ENCODE assay signal across 9 mouse cellular contexts in genomic region chr9:67549332-67549731, GRCm38 (mm10). TPM values are rescaled to one million over a fixed set of nuclear protein-coding genes. Genes with fewer than 3 reads are reported as not detected.
DNase-seq lines count a peak whose midpoint lies in the region; ATAC-seq and TF ChIP-seq lines count a peak whose summit lies in the region.
"Had no signal": no experiment of that assay in that cellular context is flagged by ENCODE, and none has a peak within 500 bp of the region (broad histone marks: within the 10 kb centered on the region; RNA-seq: fewer than 3 reads in every experiment).

No protein-coding gene starts in this region.

- H3K27ac ChIP-seq in midbrain, postnatal 0 days (ENCODE audit: low read depth, low read length): no peak overlapping the region
- H3K27ac ChIP-seq in midbrain, embryonic 13.5 days: no peak overlapping the region
- H3K27ac ChIP-seq in kidney, embryonic 15.5 days: peak overlapping the region; percentile 66
- H3K27ac ChIP-seq in neural tube, embryonic 15.5 days (replicated peaks): peak overlapping the region; percentile 66
- no peak overlapping the region for H3K27ac ChIP-seq in intestine, postnatal 0 days (ENCODE audit: low read depth, low read length)
- H3K27ac ChIP-seq: liver, embryonic 13.5 days had no signal

- ATAC-seq in midbrain, postnatal 0 days (ENCODE audit: low FRiP score): no peak
- ATAC-seq in midbrain, embryonic 13.5 days: no peak
- ATAC-seq in kidney, embryonic 15.5 days (replicated peaks; ENCODE audit: low FRiP score): peak; percentile 64; the same call in 1 of the 2 replicates
- ATAC-seq in neural tube, embryonic 15.5 days (ENCODE audit: low FRiP score): no peak
- no peak for ATAC-seq in intestine, postnatal 0 days

- no peaks in the 10 kb centered on the region for H3K36me3 ChIP-seq in midbrain, postnatal 0 days (ENCODE audit: insufficient read depth, low read length)
- H3K36me3 ChIP-seq in midbrain, embryonic 13.5 days: no peaks in the 10 kb centered on the region
- H3K36me3 ChIP-seq in kidney, embryonic 15.5 days: no peaks in the 10 kb centered on the region
- H3K36me3 ChIP-seq in neural tube, embryonic 15.5 days: no peaks in the 10 kb centered on the region
- H3K36me3 ChIP-seq in intestine, postnatal 0 days (ENCODE audit: control insufficient read depth, insufficient read depth): no peaks in the 10 kb centered on the region; the same call in 1 of the 2 replicates
- H3K36me3 ChIP-seq: liver, embryonic 13.5 days had no signal

- peak; percentile 17 for DNase-seq in midbrain, postnatal 0 days (ENCODE audit: low spot score)
- peak; percentile 31 for DNase-seq in gastrocnemius, postnatal 10 days
- no peak for DNase-seq in right cerebral cortex, adult 2 months (ENCODE audit: low spot score in 2 of 2)
- no peak for DNase-seq in left cerebral cortex, adult 18-20 months (ENCODE audit: low spot score in 2 of 2)
- DNase-seq: liver, embryonic 13.5 days had no signal

- H3K4me2 ChIP-seq in midbrain, postnatal 0 days (ENCODE audit: low read depth, low read length, poor library complexity, severe bottlenecking): no peak overlapping the region
- H3K4me2 ChIP-seq in midbrain, embryonic 13.5 days (replicated peaks): no peak overlapping the region
- H3K4me2 ChIP-seq in kidney, embryonic 15.5 days: no peak overlapping the region
- no peak overlapping the region for H3K4me2 ChIP-seq in neural tube, embryonic 15.5 days
- no peak overlapping the region for H3K4me2 ChIP-seq in intestine, postnatal 0 days (replicated peaks; ENCODE audit: low read depth)
- H3K4me2 ChIP-seq: liver, embryonic 13.5 days had no signal

- H3K4me3 ChIP-seq in midbrain, postnatal 0 days (ENCODE audit: low read depth, low read length): no peak overlapping the region
- no peak overlapping the region for H3K4me3 ChIP-seq in midbrain, embryonic 13.5 days (replicated peaks)
- H3K4me3 ChIP-seq in kidney, embryonic 15.5 days (replicated peaks): no peak overlapping the region
- no peak overlapping the region for H3K4me3 ChIP-seq in neural tube, embryonic 15.5 days (replicated peaks)
- H3K4me3 ChIP-seq in intestine, postnatal 0 days (ENCODE audit: low read depth, low read length): no peak overlapping the region
- H3K4me3 ChIP-seq: liver, embryonic 13.5 days had no signal

- H3K9ac ChIP-seq in midbrain, postnatal 0 days (replicated peaks; ENCODE audit: low read length, poor library complexity, severe bottlenecking): no peak overlapping the region
- H3K9ac ChIP-seq in midbrain, embryonic 13.5 days (replicated peaks): no peak overlapping the region
- H3K9ac ChIP-seq in kidney, embryonic 15.5 days: no peak overlapping the region
- H3K9ac ChIP-seq in neural tube, embryonic 15.5 days (replicated peaks): no peak overlapping the region
- no peak overlapping the region for H3K9ac ChIP-seq in intestine, postnatal 0 days (ENCODE audit: low read depth, low read length)
- H3K9ac ChIP-seq: liver, embryonic 13.5 days had no signal

- 43% methylated on average over 4 of the region's 4 CpGs for WGBS in midbrain, postnatal 0 days
- 32% methylated on average over 4 of the region's 4 CpGs for WGBS in midbrain, embryonic 13.5 days
- whole genome bisulfite sequencing in kidney, embryonic 15.5 days: 46% methylated on average over 4 of the region's 4 CpGs
- WGBS in neural tube, embryonic 15.5 days: 20% methylated on average over 4 of the region's 4 CpGs
- 43% methylated on average over 4 of the region's 4 CpGs for WGBS in intestine, postnatal 0 days

- H3K4me1 ChIP-seq in midbrain, postnatal 0 days (ENCODE audit: insufficient read depth, low read length): no peaks in the 10 kb centered on the region
- peaks cover 10% of the 10 kb centered on the region; the same call in 1 of the 2 replicates for H3K4me1 ChIP-seq in midbrain, embryonic 13.5 days (replicated peaks)
- peaks cover 21% of the 10 kb centered on the region for H3K4me1 ChIP-seq in kidney, embryonic 15.5 days
- peaks cover 12% of the 10 kb centered on the region for H3K4me1 ChIP-seq in neural tube, embryonic 15.5 days
- H3K4me1 ChIP-seq in intestine, postnatal 0 days (replicated peaks; ENCODE audit: control insufficient read depth, insufficient read depth, low read length): no peaks in the 10 kb centered on the region
- H3K4me1 ChIP-seq: liver, embryonic 13.5 days had no signal

- H3K9me3 ChIP-seq in midbrain, postnatal 0 days (ENCODE audit: low read length): no peaks in the 10 kb centered on the region
- H3K9me3 ChIP-seq in midbrain, embryonic 13.5 days: no peaks in the 10 kb centered on the region
- no peaks in the 10 kb centered on the region for H3K9me3 ChIP-seq in kidney, embryonic 15.5 days (replicated peaks)
- no peaks in the 10 kb centered on the region for H3K9me3 ChIP-seq in neural tube, embryonic 15.5 days (replicated peaks)
- no peaks in the 10 kb centered on the region for H3K9me3 ChIP-seq in intestine, postnatal 0 days (ENCODE audit: control insufficient read depth)
- H3K9me3 ChIP-seq: liver, embryonic 13.5 days had no signal

- TF ChIP-seq CTCF in midbrain, postnatal 0 days (IDR thresholded peaks at IDR 0.05): no peak
- TF ChIP-seq CTCF in intestine, postnatal 0 days (IDR thresholded peaks at IDR 0.05; ENCODE audit: low read depth): no peak

- no peaks in the 10 kb centered on the region for H3K27me3 ChIP-seq in midbrain, postnatal 0 days (ENCODE audit: insufficient read depth, low read length)
- no peaks in the 10 kb centered on the region for H3K27me3 ChIP-seq in midbrain, embryonic 13.5 days
- no peaks in the 10 kb centered on the region for H3K27me3 ChIP-seq in kidney, embryonic 15.5 days
- no peaks in the 10 kb centered on the region for H3K27me3 ChIP-seq in neural tube, embryonic 15.5 days (replicated peaks)
- no peaks in the 10 kb centered on the region for H3K27me3 ChIP-seq in intestine, postnatal 0 days (replicated peaks; ENCODE audit: control insufficient read depth, insufficient read depth, low read length)
- H3K27me3 ChIP-seq: liver, embryonic 13.5 days had no signal

RNA-seq across cellular contexts. Expression of gene Tln2, which starts 10.2 kb away (rescaled TPM):
- 66.7 and 69.7 TPM in 2 replicates for total RNA-seq in midbrain, postnatal 0 days (2014; rRNA removed)
- 47.4 and 49.4 TPM in 2 replicates for polyA plus RNA-seq in midbrain, postnatal 0 days (2015; fragmentation: Nextera tagmentation; extraction: Ambion mirVana)
- 16.4 and 18.4 TPM in 2 replicates for polyA plus RNA-seq in midbrain, embryonic 13.5 days (2015; fragmentation: Nextera tagmentation; extraction: Ambion mirVana)
- total RNA-seq in gastrocnemius, postnatal 10 days (2021): 100 to 1,000 TPM; 111 to 132 TPM
- 20.8 and 21.1 TPM in 2 replicates for polyA plus RNA-seq in kidney, embryonic 15.5 days (2015; fragmentation: Nextera tagmentation; extraction: Ambion mirVana)
- 45.7 and 47.7 TPM in 2 replicates for polyA plus RNA-seq in neural tube, embryonic 15.5 days (2015; fragmentation: Nextera tagmentation; extraction: Ambion mirVana)
- 10 to 100 TPM; 81.5 to 85.2 TPM for total RNA-seq in left cerebral cortex, adult 18-20 months (2021)
- 8.5 and 8.8 TPM in 2 replicates for polyA plus RNA-seq in intestine, postnatal 0 days (2015; fragmentation: Nextera tagmentation; extraction: Ambion mirVana)

Comparison
In these comparisons a context has a peak if more than half of its experiments do, and no peak if none do; other contexts are left out.
1. DNase-seq: peak in midbrain, postnatal 0 days (single experiment) and gastrocnemius, postnatal 10 days (single experiment); none in right cerebral cortex, adult 2 months (0 of 2) and left cerebral cortex, adult 18-20 months (0 of 2).
2. H3K27ac ChIP-seq: peak in kidney, embryonic 15.5 days (single experiment) and neural tube, embryonic 15.5 days (single experiment); none in midbrain, postnatal 0 days (single experiment), midbrain, embryonic 13.5 days (single experiment) and intestine, postnatal 0 days (single experiment).